Mouse (Mus musculus): ENCODE data around the gene AI481877.

DNA sequence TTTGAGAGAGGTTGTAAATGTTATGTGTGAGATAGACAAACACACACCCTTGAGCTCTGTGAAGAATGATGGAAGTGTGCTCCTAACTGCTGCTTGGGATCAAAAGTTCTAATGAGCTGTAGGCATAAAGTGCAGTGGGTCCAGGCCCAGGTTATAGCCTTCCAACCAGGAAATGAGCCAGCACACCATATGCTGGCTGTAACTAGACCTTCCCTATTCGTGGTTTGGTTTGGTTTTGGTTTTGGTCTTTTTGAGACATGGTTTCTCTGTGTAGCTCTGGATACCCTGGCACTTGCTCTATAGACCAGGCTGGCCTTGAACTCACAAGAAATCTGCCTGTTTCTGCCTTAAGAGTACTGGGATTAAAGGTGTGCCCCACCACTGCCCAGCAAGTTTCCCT lies 13.2 kb upstream of the AI481877 start:
- TF ChIP-seq CTCF (IDR thresholded peaks at IDR 0.05), result no peak
- no peak for TF ChIP-seq POLR2A (IDR thresholded peaks at IDR 0.05; ENCODE audit: insufficient read depth, low read depth, low read length)
- TF ChIP-seq EP300 (IDR thresholded peaks at IDR 0.05; ENCODE audit: insufficient read depth, low read depth, low read length), result no peak

All from heart, adult 2 months (tissue).